Mouse (Mus musculus) heart, postnatal 10 days (tissue): ENCODE results near the gene Chst10. TPM values are rescaled to one million over a fixed set of nuclear protein-coding genes. Genes with fewer than 3 reads are reported as not detected.
A peak's percentile ranks its signal among the peaks of the same experiment; 100 is the strongest.

ENCODE experiments used
- DNase-seq, 2 experiments: peaks; one replicate each; pipeline ENCODE4 v3.0.0; 2021
- intact Hi-C: fragments of 180-260 bp; cut with DNase I; formaldehyde crosslinking; loops from one replicate; pipeline ENCODE4 v1.15.1; 2025
- total RNA-seq, 2 experiments: library from RNA; stranded (reverse); gene quantifications; 2 replicates each; pipeline ENCODE4 v1.2.3; 2021

Gene Chst10
- under 1 TPM; 0.41 to 0.47 TPM for total RNA-seq

- intact Hi-C loops, result no loop called here
- peak; percentile 66 to 67 for DNase-seq
Observed at GRCm38 (mm10) chr1:38897431-38898248, at the start of gene Chst10. Chst10 (minus strand) TSS chr1:38898161.

- peak; percentile 17 to 54 for DNase-seq
Observed at GRCm38 (mm10) chr1:38939608-38940007, 41.6 kb upstream of the Chst10 start.

GRCm38 (mm10) chr1:38938849-38939248, 40.9 kb upstream of the Chst10 start, which contains the start of gene Nms:
Nms (plus strand) TSS chr1:38939149.
- no peak for DNase-seq
- intact Hi-C loops, result no loop called here

More at GRCm38 (mm10) chr1:38939608-38940007, 41.6 kb upstream of the Chst10 start:
- intact Hi-C loops, result no loop called here

GRCm38 (mm10) chr1:38936780-38937179, 38.8 kb upstream of the Chst10 start:
- DNase-seq, result peak; percentile 5 to 31
- intact Hi-C loops, result no loop called here

GRCm38 (mm10) chr1:38934668-38935067, 36.7 kb upstream of the Chst10 start:
- intact Hi-C loops, result no loop called here
- DNase-seq, result peak; percentile 5 to 7

GRCm38 (mm10) chr1:38930767-38931166, 32.8 kb upstream of the Chst10 start:
- intact Hi-C loops, result no loop called here
- no peak for DNase-seq

GRCm38 (mm10) chr1:38929468-38929867, 31.5 kb upstream of the Chst10 start:
- intact Hi-C loops, result no loop called here
- no peak for DNase-seq

- no peak for DNase-seq
- intact Hi-C loops, result no loop called here
Observed at GRCm38 (mm10) chr1:38928996-38929395, 31.0 kb upstream of the Chst10 start.

GRCm38 (mm10) chr1:38903985-38904384, 6.0 kb upstream of the Chst10 start:
- intact Hi-C loops, result no loop called here
- no peak for DNase-seq

- no peak for DNase-seq
- intact Hi-C loops, result no loop called here
Observed at GRCm38 (mm10) chr1:38902571-38902970, 4.6 kb upstream of the Chst10 start.

- intact Hi-C loops, result no loop called here
Observed at GRCm38 (mm10) chr1:38893081-38893480, 4.9 kb downstream of the Chst10 start.

GRCm38 (mm10) chr1:38891444-38891843, 6.5 kb downstream of the Chst10 start:
- intact Hi-C loops, result no loop called here
- no peak for DNase-seq

More at GRCm38 (mm10) chr1:38893081-38893480, 4.9 kb downstream of the Chst10 start:
- no peak for DNase-seq

GRCm38 (mm10) chr1:38888803-38889202, 9.2 kb downstream of the Chst10 start:
- intact Hi-C loops, result no loop called here
- no peak for DNase-seq

GRCm38 (mm10) chr1:38887011-38887410, 10.9 kb downstream of the Chst10 start:
- DNase-seq, result no peak
- intact Hi-C loops, result no loop called here

GRCm38 (mm10) chr1:38886602-38887001, 11.4 kb downstream of the Chst10 start:
- intact Hi-C loops, result no loop called here
- DNase-seq, result no peak

GRCm38 (mm10) chr1:38885956-38886355, 12.0 kb downstream of the Chst10 start:
- intact Hi-C loops, result no loop called here
- DNase-seq, result no peak

GRCm38 (mm10) chr1:38883766-38884165, 14.2 kb downstream of the Chst10 start:
- intact Hi-C loops, result no loop called here
- DNase-seq, result peak; percentile 22 to 24

GRCm38 (mm10) chr1:38882746-38883145, 15.2 kb downstream of the Chst10 start:
- intact Hi-C loops, result no loop called here
- DNase-seq, result no peak

GRCm38 (mm10) chr1:38881366-38881765, 16.6 kb downstream of the Chst10 start:
- intact Hi-C loops, result no loop called here
- DNase-seq, result no peak

GRCm38 (mm10) chr1:38876671-38877382, 21.1 kb downstream of the Chst10 start:
- no peak for DNase-seq
- intact Hi-C loops, result no loop called here

GRCm38 (mm10) chr1:38873911-38874310, 24.1 kb downstream of the Chst10 start:
- DNase-seq, result no peak
- intact Hi-C loops, result no loop called here

- intact Hi-C loops, result no loop called here
- DNase-seq, result no peak
Observed at GRCm38 (mm10) chr1:38871834-38872233, 26.1 kb downstream of the Chst10 start.
